Mouse (Mus musculus) Muller cell, postnatal 12 days (primary cell): ENCODE measurements at regions not wholly inside any gene's neighbourhood (a gene's known extent, or its start where the extent isn't known, plus 50 kb on each side); places are given as distances from the start of the nearest gene placed in this dataset.
"Not testable (repeated sequence)": the region's sequence is repeated elsewhere in the genome, so short reads cannot be mapped to it uniquely, and the experiment has no call there.

ENCODE experiments used
- DNase-seq: peaks from one replicate; pipeline ENCODE4 v3.0.0-alpha.2; 2015; ENCODE audit errors: inconsistent ontology term

GRCm38 (mm10) chr9:94131367-94131766 lies 406.5 kb downstream of the 1190002N15Rik start:
- DNase-seq, result no peak

- peak; percentile 52 for DNase-seq
Observed at GRCm38 (mm10) chr9:94116961-94117360, 420.9 kb downstream of the 1190002N15Rik start.

GRCm38 (mm10) chr9:94107701-94108100 lies 430.2 kb downstream of the 1190002N15Rik start:
- DNase-seq, result not testable (repeated sequence)

GRCm38 (mm10) chr9:94104669-94105068 lies 433.2 kb downstream of the 1190002N15Rik start:
- DNase-seq, result no peak

GRCm38 (mm10) chr9:94101958-94102357 lies 435.9 kb downstream of the 1190002N15Rik start:
- DNase-seq, result no peak

- no peak for DNase-seq
Observed at GRCm38 (mm10) chr9:94094800-94095199, 443.1 kb downstream of the 1190002N15Rik start.

- DNase-seq, result peak; percentile 12
Observed at GRCm38 (mm10) chr9:94091658-94092225, 446.1 kb downstream of the 1190002N15Rik start.

- DNase-seq, result no peak
Observed at GRCm38 (mm10) chr9:94089759-94090158, 448.1 kb downstream of the 1190002N15Rik start.

GRCm38 (mm10) chr9:94083629-94084411 lies 454.1 kb downstream of the 1190002N15Rik start:
- DNase-seq, result no peak

- DNase-seq, result no peak
Observed at GRCm38 (mm10) chr9:94074904-94075303, 463.0 kb downstream of the 1190002N15Rik start.

GRCm38 (mm10) chr9:94067121-94067520 lies 470.8 kb downstream of the 1190002N15Rik start:
- peak; percentile 16 for DNase-seq

GRCm38 (mm10) chr9:94053229-94053628 lies 484.7 kb downstream of the 1190002N15Rik start:
- DNase-seq, result no peak

- DNase-seq, result no peak
Observed at GRCm38 (mm10) chr9:94047845-94048244, 490.0 kb downstream of the 1190002N15Rik start.

- DNase-seq, result no peak
Observed at GRCm38 (mm10) chr9:94045462-94046126, 492.3 kb downstream of the 1190002N15Rik start.

GRCm38 (mm10) chr9:94023761-94024160 lies 514.1 kb downstream of the 1190002N15Rik start:
- DNase-seq, result no peak

- DNase-seq, result no peak
Observed at GRCm38 (mm10) chr9:94021293-94021903, 516.5 kb downstream of the 1190002N15Rik start.

GRCm38 (mm10) chr9:94016747-94017487 lies 521.0 kb downstream of the 1190002N15Rik start:
- no peak for DNase-seq

- DNase-seq, result no peak
Observed at GRCm38 (mm10) chr9:93992216-93992615, 545.7 kb downstream of the 1190002N15Rik start.

GRCm38 (mm10) chr9:93991141-93991540 lies 546.7 kb downstream of the 1190002N15Rik start:
- DNase-seq, result no peak

GRCm38 (mm10) chr9:93981136-93981535 lies 556.7 kb downstream of the 1190002N15Rik start:
- no peak for DNase-seq

- peak; percentile 70 for DNase-seq
Observed at GRCm38 (mm10) chr9:93969691-93970284, 568.1 kb downstream of the 1190002N15Rik start.
